Mouse (Mus musculus) stomach, postnatal 0 days (tissue): ENCODE measurements at regions not wholly inside any gene's neighbourhood (a gene's known extent, or its start where the extent isn't known, plus 50 kb on each side); places are given as distances from the start of the nearest gene placed in this dataset.

ENCODE experiments used
- ATAC-seq: fragments of 200-750 bp; cut with Nextera tagmentation; 2 replicates; pipeline ENCODE4 v1.8.0; 2017; ENCODE audit not compliant: low FRiP score, low TSS enrichment
- DNase-seq: peaks from one replicate; pipeline ENCODE4 v3.0.0-alpha.2; 2016; ENCODE audit warnings: low spot score
- H3K27ac ChIP-seq: fragments of 300-500 bp; sonication (generic); replicated peaks from 2 replicates; pipeline ENCODE4 v1.5.1; 2014; ENCODE audit warnings: mild to moderate bottlenecking, control low read depth
- H3K27me3 ChIP-seq: fragments of 300-500 bp; sonication (generic); 2 replicates; pipeline ENCODE4 v1.6.1; 2014; ENCODE audit warnings: low read length; ENCODE audit not compliant: control insufficient read depth, insufficient read depth
- H3K36me3 ChIP-seq: fragments of 300-500 bp; sonication (generic); 2 replicates; pipeline ENCODE4 v1.6.1; 2014; ENCODE audit warnings: low read length, mixed read lengths; ENCODE audit not compliant: control insufficient read depth, insufficient read depth
- H3K4me1 ChIP-seq: fragments of 300-500 bp; sonication (generic); replicated peaks from 2 replicates; pipeline ENCODE4 v1.6.1; 2014; ENCODE audit warnings: antibody characterized with exemption; ENCODE audit not compliant: control insufficient read depth, insufficient read depth
- H3K4me2 ChIP-seq: fragments of 300-500 bp; sonication (generic); replicated peaks from 2 replicates; pipeline ENCODE4 v1.6.1; 2014; ENCODE audit warnings: low read depth, mild to moderate bottlenecking, control low read depth, moderate library complexity
- H3K4me3 ChIP-seq: fragments of 300-500 bp; sonication (generic); 2 replicates; pipeline ENCODE4 v1.5.1; 2014; ENCODE audit warnings: low read depth, low read length, control low read depth
- H3K9ac ChIP-seq: fragments of 300-500 bp; sonication (generic); 2 replicates; pipeline ENCODE4 v1.6.1; 2014; ENCODE audit warnings: mild to moderate bottlenecking, low read length, control low read depth, mixed read lengths
- H3K9me3 ChIP-seq: fragments of 300-500 bp; sonication (generic); 2 replicates; pipeline ENCODE4 v1.6.1; 2016; ENCODE audit warnings: low read length; ENCODE audit not compliant: control insufficient read depth
- CTCF ChIP-seq: IDR thresholded peaks from 2 replicates; pipeline ENCODE4 v1.5.1; 2016; ENCODE audit warnings: antibody characterized with exemption, low read depth, mild to moderate bottlenecking, moderate library complexity
- EP300 ChIP-seq: optimal IDR thresholded peaks from 2 replicates; pipeline ENCODE3; 2016; ENCODE audit warnings: antibody characterized with exemption
- WGBS: fragments of 180-500 bp; shearing (Covaris S2); extraction: QIAGEN DNeasy Blood & Tissue Kit; methylation state at CpG from one replicate; pipeline ENCODE4 v1.1.7; 2014; 5-methylcytosine and 5-hydroxymethylcytosine counted together

DNA sequence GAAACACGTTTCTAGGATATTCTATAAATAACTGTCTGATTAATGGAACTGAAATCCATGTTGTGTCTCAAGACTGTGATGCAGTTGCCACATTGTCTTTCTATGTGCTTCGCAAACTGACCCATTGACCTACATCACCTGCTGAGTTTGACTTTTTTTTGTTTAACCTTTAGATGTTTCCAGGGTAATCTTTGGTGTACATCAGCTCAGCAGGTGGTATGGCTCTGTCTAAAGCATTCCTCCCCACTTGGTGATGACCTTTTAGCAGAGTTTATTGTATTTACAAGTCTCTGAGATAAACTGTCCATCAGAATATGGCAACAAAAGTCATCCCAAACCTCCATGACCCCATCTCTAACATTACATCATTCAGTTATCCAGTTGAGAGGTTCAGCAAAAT is 337.0 kb upstream of the 4930452B06Rik start:
- whole genome bisulfite sequencing = 50% methylated on average over 2 of the region's 2 CpGs
- Histone ChIP-seq H3K4me1 (no peaks in the 10 kb centered on the region), H3K4me2 (no peak overlapping the region), H3K9ac (no peak overlapping the region), H3K9me3 (no peaks in the 10 kb centered on the region), H3K27ac (no peak overlapping the region), H3K27me3 (no peaks in the 10 kb centered on the region), H3K4me3 (no peak overlapping the region), H3K36me3 (no peaks in the 10 kb centered on the region)
- TF ChIP-seq EP300 = no peak
- TF ChIP-seq CTCF = no peak
- ATAC-seq (no peak), DNase-seq (no peak)

DNA sequence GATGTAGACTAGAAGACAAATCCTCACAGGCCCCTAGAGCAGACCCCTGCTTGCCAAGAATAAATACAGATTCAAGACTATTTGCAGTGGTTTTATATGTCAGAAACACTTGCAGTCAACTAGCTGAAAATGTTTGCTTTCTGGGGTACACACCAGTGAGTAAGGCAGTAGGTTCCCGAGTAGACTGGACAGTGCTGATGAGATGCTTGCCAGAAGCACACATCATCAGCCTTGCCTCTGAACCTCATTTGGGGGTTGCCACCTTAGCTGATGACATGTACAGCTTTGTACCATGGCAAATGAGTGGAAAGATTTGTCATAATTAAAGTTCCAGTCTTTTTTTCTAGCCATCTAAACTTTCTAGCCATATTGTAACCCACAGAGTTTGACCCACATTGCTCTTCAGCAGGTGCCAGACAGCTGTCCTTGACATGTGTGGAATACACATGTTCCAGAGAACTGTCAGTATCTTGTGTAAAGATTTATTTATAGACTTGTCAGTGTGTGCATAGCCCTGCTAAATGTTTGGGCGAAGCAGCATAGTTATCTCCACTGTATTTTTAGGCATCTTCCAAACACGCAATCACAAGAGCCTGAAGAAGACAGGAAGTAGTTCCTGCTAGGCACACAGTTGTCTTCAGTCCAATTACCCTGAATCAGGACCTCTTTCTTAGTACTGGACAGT is 334.5 kb upstream of the 4930452B06Rik start:
- H3K9ac ChIP-seq = no peak overlapping the region
- DNase-seq = no peak
- no peak overlapping the region for H3K27ac ChIP-seq
- no peak for ATAC-seq
- TF ChIP-seq EP300 (no peak), CTCF (no peak)
- no peaks in the 10 kb centered on the region for H3K27me3 ChIP-seq
- no peaks in the 10 kb centered on the region for H3K4me1 ChIP-seq
- no peaks in the 10 kb centered on the region for H3K9me3 ChIP-seq
- no peak overlapping the region for H3K4me2 ChIP-seq
- 52% methylated on average over 3 of the region's 3 CpGs for WGBS
- no peak overlapping the region for H3K4me3 ChIP-seq
- H3K36me3 ChIP-seq = no peaks in the 10 kb centered on the region

- WGBS = 87% methylated on average over 1 of the region's 1 CpGs
- ATAC-seq (no peak), DNase-seq (no peak)
Observed at GRCm38 (mm10) chr14:8999815-9000214, 333.8 kb upstream of the 4930452B06Rik start.

DNA sequence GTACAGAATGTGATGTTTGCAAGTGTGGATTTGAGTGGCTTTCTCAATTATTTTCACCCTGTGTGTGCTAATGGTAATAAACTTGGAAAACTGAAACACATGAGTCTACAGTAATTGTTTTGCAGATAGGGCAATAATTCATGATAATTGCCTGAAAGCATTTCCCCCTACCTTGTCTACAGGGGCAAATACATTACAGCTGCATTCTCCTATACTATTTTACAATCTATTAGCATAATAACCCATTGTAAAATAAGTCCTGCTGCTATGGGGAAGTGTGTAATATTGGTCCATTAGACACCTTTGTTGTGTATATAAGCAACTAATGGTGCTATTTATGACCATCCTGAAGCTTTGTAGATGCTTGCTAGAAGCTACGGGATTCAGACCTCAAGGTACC is 327.4 kb upstream of the 4930452B06Rik start:
- H3K27ac ChIP-seq = no peak overlapping the region
- no peaks in the 10 kb centered on the region for H3K36me3 ChIP-seq
- no peaks in the 10 kb centered on the region for H3K4me1 ChIP-seq
- no peak for ATAC-seq
- TF ChIP-seq CTCF (no peak), EP300 (no peak)
- no peak overlapping the region for H3K4me3 ChIP-seq
- 78% methylated on average over 1 of the region's 1 CpGs for WGBS
- no peaks in the 10 kb centered on the region for H3K27me3 ChIP-seq
- no peak overlapping the region for H3K9ac ChIP-seq
- no peak overlapping the region for H3K4me2 ChIP-seq
- DNase-seq = no peak
- H3K9me3 ChIP-seq = no peaks in the 10 kb centered on the region

More at GRCm38 (mm10) chr14:8999815-9000214, 333.8 kb upstream of the 4930452B06Rik start:
- H3K27ac ChIP-seq = no peak overlapping the region
- H3K4me3 ChIP-seq = no peak overlapping the region
- H3K36me3 ChIP-seq = no peaks in the 10 kb centered on the region
- H3K4me2 ChIP-seq = no peak overlapping the region
- TF ChIP-seq CTCF (no peak), EP300 (no peak)
- no peaks in the 10 kb centered on the region for H3K27me3 ChIP-seq
- no peak overlapping the region for H3K9ac ChIP-seq
- no peaks in the 10 kb centered on the region for H3K9me3 ChIP-seq
- H3K4me1 ChIP-seq = no peaks in the 10 kb centered on the region

DNA sequence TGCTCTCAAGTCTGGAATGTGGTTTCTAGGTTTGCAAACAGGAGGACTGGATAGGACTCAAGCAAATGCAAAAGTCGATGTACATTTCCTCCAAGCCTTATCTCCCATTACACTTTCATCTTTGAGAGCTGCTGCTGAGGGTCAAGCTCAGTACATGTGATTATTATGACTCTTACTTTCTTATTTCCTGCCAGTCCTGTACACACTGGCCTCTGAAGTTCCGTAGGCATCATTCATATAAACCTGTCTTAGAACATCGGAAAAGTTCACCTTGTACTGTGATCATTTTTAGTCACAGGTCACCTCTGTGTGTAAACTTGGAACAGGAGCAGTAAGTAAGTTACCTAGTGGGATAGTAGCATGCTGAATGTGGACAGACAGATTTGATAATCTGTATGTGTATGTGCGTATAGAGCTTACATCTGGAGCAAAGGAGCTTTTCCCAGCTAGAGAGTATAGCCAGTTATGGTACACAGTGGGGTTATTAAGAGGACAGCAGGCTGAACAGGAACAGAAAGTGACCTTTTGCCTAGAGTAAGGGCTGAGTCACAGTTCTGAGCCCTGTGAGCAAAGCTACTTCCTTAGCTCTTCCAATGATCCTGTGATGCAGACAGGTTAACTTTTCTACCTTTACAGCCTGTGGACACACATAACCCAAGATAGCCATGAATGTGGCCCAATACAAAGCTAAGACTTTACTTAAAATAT is 319.2 kb upstream of the 4930452B06Rik start:
- DNase-seq (no peak), ATAC-seq (peak; percentile 96)
- Histone ChIP-seq H3K4me2 (no peak overlapping the region), H3K9me3 (no peaks in the 10 kb centered on the region), H3K36me3 (no peaks in the 10 kb centered on the region), H3K27ac (no peak overlapping the region), H3K4me3 (no peak overlapping the region), H3K4me1 (no peaks in the 10 kb centered on the region), H3K9ac (no peak overlapping the region), H3K27me3 (no peaks in the 10 kb centered on the region)
- 73% methylated on average over 4 of the region's 4 CpGs for WGBS
- TF ChIP-seq EP300 = no peak
- TF ChIP-seq CTCF = no peak

DNA sequence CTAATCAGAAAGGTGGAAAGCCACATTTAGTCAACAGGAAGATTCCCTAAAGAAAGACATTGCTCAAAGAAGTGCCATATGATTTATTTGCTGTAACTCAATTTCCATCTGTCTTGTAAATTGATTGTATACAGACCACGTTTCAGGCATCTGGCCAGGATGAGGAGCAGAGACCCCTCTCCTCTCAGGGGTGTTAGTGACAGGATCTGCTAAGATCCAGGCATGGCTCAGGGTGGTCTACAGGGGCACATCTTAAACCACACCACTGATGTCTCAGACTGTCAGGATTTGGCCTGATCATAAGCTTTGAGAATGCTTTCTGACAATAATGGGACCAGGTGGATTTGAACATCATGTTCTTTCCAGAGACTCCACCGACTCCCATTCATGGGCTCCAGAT is 295.5 kb upstream of the 4930452B06Rik start:
- no peaks in the 10 kb centered on the region for H3K36me3 ChIP-seq
- H3K4me2 ChIP-seq = no peak overlapping the region
- no peaks in the 10 kb centered on the region for H3K9me3 ChIP-seq
- no peaks in the 10 kb centered on the region for H3K4me1 ChIP-seq
- ATAC-seq = no peak
- H3K27ac ChIP-seq = no peak overlapping the region
- DNase-seq = no peak
- H3K4me3 ChIP-seq = no peak overlapping the region
- 33% methylated on average over 2 of the region's 2 CpGs for WGBS
- TF ChIP-seq EP300 = no peak
- no peak for TF ChIP-seq CTCF
- H3K9ac ChIP-seq = no peak overlapping the region
- H3K27me3 ChIP-seq = no peaks in the 10 kb centered on the region
